Mouse (Mus musculus): ENCODE results near the gene Etv6. TPM values are rescaled to one million over a fixed set of nuclear protein-coding genes. Genes with fewer than 3 reads are reported as not detected.

Etv6 gene
- total and polyA plus RNA-seq, 3 experiments: 12.6 to 25.9 TPM; not detected in 1

DNA sequence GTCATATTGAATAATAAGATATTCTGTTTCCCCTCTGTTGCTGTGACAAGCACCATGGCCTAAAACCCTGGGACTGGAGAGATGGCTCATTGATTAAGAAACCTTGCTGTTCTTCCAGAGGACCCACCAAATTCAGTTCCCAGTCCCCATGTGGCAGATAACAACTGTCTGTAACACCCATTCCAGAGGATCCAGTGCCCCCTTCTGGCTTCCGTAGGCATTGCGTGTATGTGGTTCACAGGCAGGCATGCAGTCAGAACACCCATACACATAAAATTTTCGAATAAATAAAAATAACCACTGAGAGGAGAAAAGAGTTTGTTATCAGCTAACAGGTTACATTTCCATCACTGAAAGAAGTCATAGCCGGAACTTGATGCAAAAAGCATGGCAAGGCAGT lies 205.5 kb downstream of the Etv6 start:
- Histone ChIP-seq H3K36me3 (ENCODE audit: control insufficient read depth in 1 of 2, insufficient read depth in 2 of 2, low read length in 2 of 2) (peaks cover 0 to 10% of the 10 kb centered on the region in 2 experiments; a peak in 3 of 4 replicates), H3K9me3 (replicated peaks; ENCODE audit: insufficient read depth, low read length) (no peaks in the 10 kb centered on the region), H3K27ac (ENCODE audit: control insufficient read depth, low read depth, low read length) (no peak overlapping the region), H3K9ac (ENCODE audit: control insufficient read depth, low read depth, low read length, poor library complexity, severe bottlenecking) (no peak overlapping the region), H3K79me2 (ENCODE audit: control insufficient read depth, insufficient read depth, low read length, poor library complexity) (no peaks in the 10 kb centered on the region), H3K4me3 (ENCODE audit: control insufficient read depth in 1 of 2, insufficient read depth in 1 of 2, low read depth in 2 of 2, low read length in 2 of 2) (no peak overlapping the region), H3K27me3 (ENCODE audit: control insufficient read depth in 1 of 2, insufficient read depth in 2 of 2, low read length in 2 of 2) (no peaks in the 10 kb centered on the region), H3K4me1 (ENCODE audit: control insufficient read depth in 1 of 2, insufficient read depth in 2 of 2, low read length in 2 of 2) (peaks cover 6 to 11% of the 10 kb centered on the region in 2 experiments)
- peak; percentile 46 for DNase-seq (ENCODE audit: low read depth, low spot score)
- TF ChIP-seq SIN3A (IDR thresholded peaks at IDR 0.05; ENCODE audit: low read length) (0 out of 2 replicates have a peak, but pooled peaks have one; percentile 14), SMC3 (IDR thresholded peaks at IDR 0.05; ENCODE audit: low read depth, low read length) (peak; percentile 69), ZC3H11A (IDR thresholded peaks at IDR 0.05; ENCODE audit: low read depth, low read length) (peak; percentile 61), MEF2A (IDR thresholded peaks at IDR 0.05; ENCODE audit: extremely low read depth, insufficient replicate concordance, low read depth, low read length, poor library complexity, severe bottlenecking) (no peak), CHD2 (IDR thresholded peaks at IDR 0.05; ENCODE audit: low read length) (no peak), CTCF (IDR thresholded peaks at IDR 0.05 in 2 of 3, conservative IDR thresholded peaks at IDR 0.05 in 1 of 3; ENCODE audit: control insufficient read depth in 1 of 3, insufficient read depth in 1 of 3, low read depth in 2 of 3, low read length in 3 of 3, poor library complexity in 1 of 3, severe bottlenecking in 1 of 3) (peak; percentile 59 to 66 (median 62)), RAD21 (IDR thresholded peaks at IDR 0.05; ENCODE audit: low read depth, low read length) (peak; percentile 66), MYC (IDR thresholded peaks at IDR 0.05; ENCODE audit: low read depth, low read length) (0 out of 2 replicates have a peak, but pooled peaks have one; percentile 14)

- Histone ChIP-seq H3K36me3 (ENCODE audit: control insufficient read depth in 1 of 2, insufficient read depth in 2 of 2, low read length in 2 of 2) (peaks cover 0 to 10% of the 10 kb centered on the region in 2 experiments; a peak in 3 of 4 replicates), H3K79me2 (ENCODE audit: control insufficient read depth, insufficient read depth, low read length, poor library complexity) (no peaks in the 10 kb centered on the region), H3K9ac (ENCODE audit: control insufficient read depth, low read depth, low read length, poor library complexity, severe bottlenecking) (0 out of 2 replicates have a peak overlapping the region, but pooled peaks have one; percentile 8), H3K9me3 (replicated peaks; ENCODE audit: insufficient read depth, low read length) (no peaks in the 10 kb centered on the region), H3K27ac (ENCODE audit: control insufficient read depth, low read depth, low read length) (peak overlapping the region; percentile 30; the same call in 1 of the 2 replicates), H3K4me3 (ENCODE audit: control insufficient read depth in 1 of 2, insufficient read depth in 1 of 2, low read depth in 2 of 2, low read length in 2 of 2) (no peak overlapping the region), H3K4me1 (ENCODE audit: control insufficient read depth in 1 of 2, insufficient read depth in 2 of 2, low read length in 2 of 2) (peaks cover 6 to 11% of the 10 kb centered on the region in 2 experiments), H3K27me3 (ENCODE audit: control insufficient read depth in 1 of 2, insufficient read depth in 2 of 2, low read length in 2 of 2) (no peaks in the 10 kb centered on the region)
- TF ChIP-seq MXI1 (IDR thresholded peaks at IDR 0.05; ENCODE audit: low read depth, low read length): no peak
- no peak for TF ChIP-seq USF1 (IDR thresholded peaks at IDR 0.05; ENCODE audit: low read depth, low read length)
- TF ChIP-seq CHD1 (IDR thresholded peaks at IDR 0.05; ENCODE audit: low read depth, low read length): no peak
- TF ChIP-seq JUND (IDR thresholded peaks at IDR 0.05; ENCODE audit: low read depth, low read length): no peak
- no peak for TF ChIP-seq HCFC1 (IDR thresholded peaks at IDR 0.05; ENCODE audit: low read depth, low read length)
- TF ChIP-seq NELFE (IDR thresholded peaks at IDR 0.05; ENCODE audit: low read depth, low read length): no peak
- no peak for TF ChIP-seq MEF2A (IDR thresholded peaks at IDR 0.05; ENCODE audit: extremely low read depth, insufficient replicate concordance, low read depth, low read length, poor library complexity, severe bottlenecking)
- no peak for DNase-seq (ENCODE audit: low read depth, low spot score)
Observed at GRCm38 (mm10) chr6:134243119-134243518, 207.6 kb downstream of the Etv6 start.

DNA sequence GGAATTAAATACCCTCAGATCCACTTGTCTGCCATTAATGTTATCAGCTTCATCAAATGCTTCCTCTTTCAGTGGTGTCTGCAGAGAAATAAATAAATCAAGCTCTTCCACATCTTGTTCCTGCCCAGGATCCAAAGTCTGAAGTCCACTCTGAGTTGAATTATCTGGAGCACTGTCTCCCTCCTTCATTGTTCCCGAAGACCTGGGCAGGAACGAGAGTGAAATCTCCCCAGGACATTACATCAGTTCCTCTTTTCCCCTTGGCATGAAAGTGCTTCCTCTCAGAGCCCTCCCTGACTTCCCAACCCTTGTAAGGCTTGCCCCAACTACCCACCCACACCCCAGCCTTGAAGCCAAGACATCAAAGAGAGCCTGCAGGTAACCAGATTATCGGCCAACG lies 208.0 kb downstream of the Etv6 start:
- Histone ChIP-seq H3K27ac (ENCODE audit: control insufficient read depth, low read depth, low read length) (peak overlapping the region; percentile 30; the same call in 1 of the 2 replicates), H3K36me3 (ENCODE audit: control insufficient read depth in 1 of 2, insufficient read depth in 2 of 2, low read length in 2 of 2) (peaks cover 0 to 10% of the 10 kb centered on the region in 2 experiments; a peak in 3 of 4 replicates), H3K27me3 (ENCODE audit: control insufficient read depth in 1 of 2, insufficient read depth in 2 of 2, low read length in 2 of 2) (no peaks in the 10 kb centered on the region), H3K9ac (ENCODE audit: control insufficient read depth, low read depth, low read length, poor library complexity, severe bottlenecking) (no peak overlapping the region), H3K9me3 (replicated peaks; ENCODE audit: insufficient read depth, low read length) (no peaks in the 10 kb centered on the region), H3K4me1 (ENCODE audit: control insufficient read depth in 1 of 2, insufficient read depth in 2 of 2, low read length in 2 of 2) (peaks cover 6 to 11% of the 10 kb centered on the region in 2 experiments), H3K79me2 (ENCODE audit: control insufficient read depth, insufficient read depth, low read length, poor library complexity) (no peaks in the 10 kb centered on the region), H3K4me3 (ENCODE audit: control insufficient read depth in 1 of 2, insufficient read depth in 1 of 2, low read depth in 2 of 2, low read length in 2 of 2) (no peak overlapping the region)
- TF ChIP-seq NRF1 (IDR thresholded peaks at IDR 0.05; ENCODE audit: insufficient read depth, low read depth, low read length, poor library complexity, severe bottlenecking) (no peak), E2F4 (IDR thresholded peaks at IDR 0.05; ENCODE audit: borderline replicate concordance, low read depth, low read length) (no peak), EP300 (IDR thresholded peaks at IDR 0.05; ENCODE audit: low read depth in 1 of 2, low read length in 2 of 2) (peak in 1 of 2 experiments; percentile 43; a peak in 1 of 4 replicates)
- peak; percentile 55 for DNase-seq (ENCODE audit: low read depth, low spot score)
